Mouse (Mus musculus): Measurements from ENCODE around the gene Aco1. TPM values are rescaled to one million over a fixed set of nuclear protein-coding genes. Genes with fewer than 3 reads are reported as not detected.
A peak's percentile ranks its signal among the peaks of the same experiment; 100 is the strongest.
"Not testable (repeated sequence)": the region's sequence is repeated elsewhere in the genome, so short reads cannot be mapped to it uniquely, and the experiment has no call there.

Aco1 gene
- total RNA-seq (2014; rRNA removed) (53.6 and 59.6 TPM in 2 replicates), polyA plus RNA-seq (2015; fragmentation: Nextera tagmentation; extraction: Ambion mirVana) (35.0 and 40.0 TPM in 2 replicates)

- peaks cover 16% of the 10 kb centered on the region for H3K4me1 ChIP-seq (ENCODE audit: insufficient read depth)
- H3K9ac ChIP-seq, result peak within 1 kb of the TSS; percentile 91
- WGBS, result 2% methylated on average over 46 of the region's 46 CpGs
- no peaks in the 10 kb centered on the region for H3K27me3 ChIP-seq (ENCODE audit: insufficient read depth, low read length)
- TF ChIP-seq CTCF (IDR thresholded peaks at IDR 0.05; ENCODE audit: low read depth), result no peak
- ATAC-seq (peak; percentile 96), DNase-seq (peak; percentile 97)
- no peaks in the 10 kb centered on the region for H3K9me3 ChIP-seq (ENCODE audit: low read length)
- peak within 1 kb of the TSS; percentile 88 for H3K4me3 ChIP-seq (ENCODE audit: low read depth, low read length)
- H3K27ac ChIP-seq (ENCODE audit: low read depth, low read length), result peak within 1 kb of the TSS; percentile 95
- H3K4me2 ChIP-seq (ENCODE audit: low read depth), result peak within 1 kb of the TSS; percentile 69
- H3K36me3 ChIP-seq (ENCODE audit: insufficient read depth), result no peaks in the 10 kb centered on the region
Measured at GRCm38 (mm10) chr4:40142743-40143532, at the start of gene Aco1. TSS of gene Aco1 (plus strand) at chr4:40143081.

DNA sequence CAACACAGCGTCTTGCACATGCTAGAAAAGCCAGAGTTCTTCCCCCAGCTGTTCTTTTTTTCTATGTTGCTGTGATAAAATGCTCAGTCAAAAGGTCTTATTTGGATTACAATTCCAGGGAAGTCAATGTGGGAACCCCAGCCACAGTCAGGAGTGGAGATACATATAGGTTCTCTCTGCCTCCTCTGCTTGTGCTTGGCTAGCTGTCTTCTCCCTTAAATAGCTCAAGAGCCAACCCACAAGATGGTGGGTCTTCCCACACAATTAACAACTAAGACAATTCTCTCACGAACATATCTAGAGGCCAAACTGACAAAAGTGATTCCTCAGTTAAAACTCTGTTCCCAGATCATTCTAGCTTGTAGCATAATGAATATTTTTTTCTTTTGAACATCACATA is 47.9 kb upstream of the Aco1 start:
- Histone ChIP-seq H3K36me3 (ENCODE audit: insufficient read depth) (no peaks in the 10 kb centered on the region), H3K9ac (no peak overlapping the region), H3K9me3 (ENCODE audit: low read length) (no peaks in the 10 kb centered on the region), H3K4me3 (ENCODE audit: low read depth, low read length) (no peak overlapping the region), H3K4me1 (ENCODE audit: insufficient read depth) (no peaks in the 10 kb centered on the region), H3K4me2 (ENCODE audit: low read depth) (no peak overlapping the region), H3K27ac (ENCODE audit: low read depth, low read length) (no peak overlapping the region), H3K27me3 (ENCODE audit: insufficient read depth, low read length) (no peaks in the 10 kb centered on the region)
- 87% methylated on average over 2 of the region's 2 CpGs for WGBS
- ATAC-seq (no peak), DNase-seq (no peak)
- no peak for TF ChIP-seq CTCF (IDR thresholded peaks at IDR 0.05; ENCODE audit: low read depth)

DNA sequence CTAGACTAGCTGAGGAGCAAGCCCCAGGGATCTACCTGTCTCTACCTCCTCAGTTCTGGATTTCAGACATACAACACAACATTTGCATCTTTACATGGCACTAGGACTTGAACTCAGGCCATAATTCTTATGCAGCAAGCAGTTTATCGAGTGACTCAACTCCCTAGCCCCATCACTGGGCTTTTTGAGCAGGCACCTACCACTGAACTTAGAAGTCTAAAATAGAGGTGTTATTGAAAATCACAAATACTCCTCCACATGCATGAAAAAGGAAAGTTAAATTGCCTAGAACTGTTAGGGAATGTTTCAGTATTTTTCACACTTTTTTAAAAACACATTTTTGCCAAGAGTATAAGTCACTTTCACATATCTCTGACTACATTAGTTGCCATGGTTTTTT is 39.9 kb upstream of the Aco1 start:
- ATAC-seq (peak; percentile 48), DNase-seq (no peak)
- no peak overlapping the region for H3K27ac ChIP-seq (ENCODE audit: low read depth, low read length)
- no peaks in the 10 kb centered on the region for H3K27me3 ChIP-seq (ENCODE audit: insufficient read depth, low read length)
- no peak overlapping the region for H3K4me3 ChIP-seq (ENCODE audit: low read depth, low read length)
- H3K9me3 ChIP-seq (ENCODE audit: low read length), result no peaks in the 10 kb centered on the region
- TF ChIP-seq CTCF (IDR thresholded peaks at IDR 0.05; ENCODE audit: low read depth), result no peak
- no peak overlapping the region for H3K9ac ChIP-seq
- H3K36me3 ChIP-seq (ENCODE audit: insufficient read depth), result no peaks in the 10 kb centered on the region
- no peak overlapping the region for H3K4me2 ChIP-seq (ENCODE audit: low read depth)
- H3K4me1 ChIP-seq (ENCODE audit: insufficient read depth), result no peaks in the 10 kb centered on the region
- 85% methylated on average over 1 of the region's 1 CpGs for WGBS

GRCm38 (mm10) chr4:40106004-40106536 is 36.8 kb upstream of the Aco1 start:
- H3K4me3 ChIP-seq (ENCODE audit: low read depth, low read length), result no peak overlapping the region
- DNase-seq, result no peak
- 19% methylated on average over 8 of the region's 8 CpGs for WGBS
- no peak for ATAC-seq
- no peak overlapping the region for H3K27ac ChIP-seq (ENCODE audit: low read depth, low read length)
- H3K4me2 ChIP-seq (ENCODE audit: low read depth), result no peak overlapping the region
- H3K4me1 ChIP-seq (ENCODE audit: insufficient read depth), result no peaks in the 10 kb centered on the region
- no peaks in the 10 kb centered on the region for H3K9me3 ChIP-seq (ENCODE audit: low read length)
- H3K9ac ChIP-seq, result no peak overlapping the region
- no peaks in the 10 kb centered on the region for H3K36me3 ChIP-seq (ENCODE audit: insufficient read depth)
- no peak for TF ChIP-seq CTCF (IDR thresholded peaks at IDR 0.05; ENCODE audit: low read depth)
- H3K27me3 ChIP-seq (ENCODE audit: insufficient read depth, low read length), result no peaks in the 10 kb centered on the region

- Histone ChIP-seq H3K9me3 (ENCODE audit: low read length) (no peaks in the 10 kb centered on the region), H3K27me3 (ENCODE audit: insufficient read depth, low read length) (no peaks in the 10 kb centered on the region), H3K4me1 (ENCODE audit: insufficient read depth) (no peaks in the 10 kb centered on the region), H3K27ac (ENCODE audit: low read depth, low read length) (no peak overlapping the region), H3K4me3 (ENCODE audit: low read depth, low read length) (no peak overlapping the region), H3K36me3 (ENCODE audit: insufficient read depth) (no peaks in the 10 kb centered on the region), H3K4me2 (ENCODE audit: low read depth) (no peak overlapping the region), H3K9ac (no peak overlapping the region)
- TF ChIP-seq CTCF (IDR thresholded peaks at IDR 0.05; ENCODE audit: low read depth), result no peak
- DNase-seq (no peak), ATAC-seq (no peak)
- 61% methylated on average over 4 of the region's 4 CpGs for WGBS
Measured at GRCm38 (mm10) chr4:40108030-40108429, 34.9 kb upstream of the Aco1 start.

DNA sequence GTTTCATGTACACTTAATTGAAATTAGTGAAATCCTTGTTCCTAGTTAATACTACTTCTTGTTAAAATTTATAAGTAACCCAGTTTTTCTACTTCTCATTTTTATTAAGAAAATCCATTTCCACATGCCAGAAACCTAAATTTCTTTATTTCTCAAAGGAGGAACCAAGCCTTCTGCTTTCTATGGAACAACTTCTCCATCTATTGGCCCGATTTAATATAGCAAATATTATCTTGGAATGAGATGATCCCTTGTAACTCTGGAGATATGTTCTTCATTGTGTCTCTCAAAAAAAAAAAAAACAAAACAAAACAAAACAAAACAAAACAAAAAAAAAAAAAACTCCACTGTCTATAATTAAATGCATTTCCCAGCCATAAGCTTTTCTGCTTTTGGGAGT is 29.7 kb upstream of the Aco1 start:
- ATAC-seq (no peak), DNase-seq (peak; percentile 46)
- peak; percentile 58 for TF ChIP-seq CTCF (IDR thresholded peaks at IDR 0.05; ENCODE audit: low read depth)
- H3K4me3 ChIP-seq (ENCODE audit: low read depth, low read length), result no peak overlapping the region
- H3K36me3 ChIP-seq (ENCODE audit: insufficient read depth), result no peaks in the 10 kb centered on the region
- no peaks in the 10 kb centered on the region for H3K4me1 ChIP-seq (ENCODE audit: insufficient read depth)
- no peaks in the 10 kb centered on the region for H3K27me3 ChIP-seq (ENCODE audit: insufficient read depth, low read length)
- H3K4me2 ChIP-seq (ENCODE audit: low read depth), result no peak overlapping the region
- no peak overlapping the region for H3K27ac ChIP-seq (ENCODE audit: low read depth, low read length)
- WGBS, result 84% methylated on average over 1 of the region's 1 CpGs
- H3K9me3 ChIP-seq (ENCODE audit: low read length), result no peaks in the 10 kb centered on the region
- no peak overlapping the region for H3K9ac ChIP-seq

GRCm38 (mm10) chr4:40121221-40121620 is 21.7 kb upstream of the Aco1 start:
- DNase-seq (no peak), ATAC-seq (no peak)
- Histone ChIP-seq H3K27ac (ENCODE audit: low read depth, low read length) (no peak overlapping the region), H3K4me2 (ENCODE audit: low read depth) (no peak overlapping the region), H3K9ac (no peak overlapping the region), H3K4me1 (ENCODE audit: insufficient read depth) (no peaks in the 10 kb centered on the region), H3K27me3 (ENCODE audit: insufficient read depth, low read length) (no peaks in the 10 kb centered on the region), H3K4me3 (ENCODE audit: low read depth, low read length) (no peak overlapping the region), H3K36me3 (ENCODE audit: insufficient read depth) (no peaks in the 10 kb centered on the region), H3K9me3 (ENCODE audit: low read length) (no peaks in the 10 kb centered on the region)
- 70% methylated on average over 3 of the region's 3 CpGs for WGBS
- TF ChIP-seq CTCF (IDR thresholded peaks at IDR 0.05; ENCODE audit: low read depth), result no peak

DNA sequence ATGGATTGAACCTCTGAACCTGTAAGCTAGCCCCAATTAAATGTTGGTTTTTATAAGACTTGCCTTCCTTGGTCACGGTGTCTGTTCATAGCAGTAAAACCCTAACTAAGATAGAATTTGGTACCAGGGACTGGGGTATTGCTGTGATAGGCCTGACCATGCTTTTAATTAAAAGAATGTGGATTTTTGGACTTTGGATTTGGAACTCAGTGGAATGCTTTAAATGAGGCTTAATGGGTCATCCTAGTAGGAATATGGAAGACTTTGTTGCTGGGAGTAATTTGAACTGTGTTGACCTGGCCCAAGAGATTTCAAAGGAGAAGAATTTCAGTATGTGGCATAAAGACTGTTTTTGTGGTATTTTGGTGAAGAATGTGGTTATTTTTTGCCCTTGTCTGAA is 20.6 kb upstream of the Aco1 start:
- not testable (repeated sequence) for H3K27me3 ChIP-seq (ENCODE audit: insufficient read depth, low read length); H3K9ac ChIP-seq; H3K4me3 ChIP-seq (ENCODE audit: low read depth, low read length); H3K27ac ChIP-seq (ENCODE audit: low read depth, low read length); ATAC-seq; H3K9me3 ChIP-seq (ENCODE audit: low read length); H3K36me3 ChIP-seq (ENCODE audit: insufficient read depth); H3K4me1 ChIP-seq (ENCODE audit: insufficient read depth); H3K4me2 ChIP-seq (ENCODE audit: low read depth); DNase-seq
- WGBS, result 94% methylated on average over 1 of the region's 1 CpGs
